Mouse (Mus musculus): ENCODE results near the gene Dock9. TPM values are rescaled to one million over a fixed set of nuclear protein-coding genes. Genes with fewer than 3 reads are reported as not detected.

The Dock9 gene
- polyA plus RNA-seq, 1 experiment from 2014 or later, result 7.3 TPM

DNA sequence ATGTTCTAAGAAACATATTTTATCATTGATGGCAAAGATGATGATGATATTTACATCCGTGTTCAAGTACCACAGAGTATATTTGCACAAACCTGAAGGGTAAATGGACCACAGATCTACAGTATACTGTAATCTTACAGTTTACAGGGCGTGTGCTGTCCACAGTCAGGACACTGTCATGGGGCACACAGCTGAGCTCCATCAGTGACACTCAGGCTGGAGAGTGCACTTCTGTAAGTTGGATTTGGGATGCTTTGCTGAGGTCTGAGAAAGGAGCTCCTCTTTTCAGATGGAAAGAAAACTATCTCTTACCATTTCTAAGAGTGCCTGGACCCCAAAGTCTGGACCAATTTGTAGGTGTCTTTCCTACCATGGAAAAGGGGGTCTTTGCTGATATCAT is 302.5 kb downstream of the Dock9 start:
- WGBS, result 90% methylated on average over 2 of the region's 2 CpGs
- Histone ChIP-seq H3K36me3 (no peaks in the 10 kb centered on the region), H3K27ac (no peak overlapping the region), H3K27me3 (no peaks in the 10 kb centered on the region), H3K4me2 (no peak overlapping the region), H3K9me3 (no peaks in the 10 kb centered on the region), H3K4me3 (no peak overlapping the region), H3K4me1 (replicated peaks) (0 out of 2 replicates have a peak, but pooled peaks cover 14% of the 10 kb centered on the region), H3K9ac (no peak overlapping the region)
- no peak for ATAC-seq (ENCODE audit: low FRiP score)

DNA sequence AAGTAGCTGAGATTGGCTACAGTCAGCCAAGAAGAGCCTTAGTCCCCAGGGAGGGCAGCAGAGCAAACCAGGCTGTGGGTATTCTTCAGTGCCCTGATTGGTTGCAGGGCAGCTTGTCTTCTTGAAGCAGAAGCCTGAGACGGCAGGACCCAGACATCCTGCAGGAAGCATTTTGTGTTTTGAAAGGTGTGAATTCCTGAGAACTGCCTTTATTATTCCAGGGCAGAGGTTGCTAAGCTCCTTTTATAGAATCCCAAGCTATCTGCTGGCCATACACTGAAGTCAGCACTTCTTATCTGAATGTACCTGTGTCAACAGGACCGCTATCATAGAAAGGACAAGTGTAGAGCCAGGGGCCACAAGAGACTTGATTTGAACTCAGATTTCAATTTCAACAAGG is 303.4 kb downstream of the Dock9 start:
- no peak overlapping the region for H3K4me2 ChIP-seq
- no peaks in the 10 kb centered on the region for H3K36me3 ChIP-seq
- 0 out of 2 replicates have a peak, but pooled peaks cover 14% of the 10 kb centered on the region for H3K4me1 ChIP-seq (replicated peaks)
- no peaks in the 10 kb centered on the region for H3K27me3 ChIP-seq
- ATAC-seq (ENCODE audit: low FRiP score), result no peak
- WGBS, result 73% methylated on average over 2 of the region's 2 CpGs
- H3K9ac ChIP-seq, result no peak overlapping the region
- no peak overlapping the region for H3K4me3 ChIP-seq
- no peaks in the 10 kb centered on the region for H3K9me3 ChIP-seq
- H3K27ac ChIP-seq, result no peak overlapping the region

DNA sequence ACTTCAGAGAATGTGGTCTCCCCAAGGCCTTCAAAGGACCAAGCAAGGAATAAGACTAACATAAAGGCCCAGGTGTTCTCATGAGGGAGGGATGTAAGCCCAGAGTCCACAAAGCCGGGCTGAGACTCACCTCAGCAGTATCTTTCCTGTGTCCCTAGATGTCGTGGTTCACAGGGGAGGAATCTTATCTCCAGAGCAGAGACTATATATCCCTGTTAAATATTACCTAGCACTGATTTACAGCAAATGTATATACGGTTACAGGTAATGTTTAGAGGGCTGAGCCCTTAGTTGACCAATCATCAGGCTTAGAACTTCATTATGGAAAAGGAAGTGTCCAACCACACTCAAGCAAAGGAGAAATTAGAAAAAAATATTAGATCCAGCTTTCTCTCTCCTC is 303.9 kb downstream of the Dock9 start:
- 77% methylated on average over 3 of the region's 3 CpGs for WGBS
- Histone ChIP-seq H3K4me2 (no peak overlapping the region), H3K27me3 (no peaks in the 10 kb centered on the region), H3K4me3 (no peak overlapping the region), H3K36me3 (no peaks in the 10 kb centered on the region), H3K9me3 (no peaks in the 10 kb centered on the region), H3K9ac (no peak overlapping the region), H3K4me1 (replicated peaks) (0 out of 2 replicates have a peak, but pooled peaks cover 14% of the 10 kb centered on the region), H3K27ac (no peak overlapping the region)
- no peak for ATAC-seq (ENCODE audit: low FRiP score)

DNA sequence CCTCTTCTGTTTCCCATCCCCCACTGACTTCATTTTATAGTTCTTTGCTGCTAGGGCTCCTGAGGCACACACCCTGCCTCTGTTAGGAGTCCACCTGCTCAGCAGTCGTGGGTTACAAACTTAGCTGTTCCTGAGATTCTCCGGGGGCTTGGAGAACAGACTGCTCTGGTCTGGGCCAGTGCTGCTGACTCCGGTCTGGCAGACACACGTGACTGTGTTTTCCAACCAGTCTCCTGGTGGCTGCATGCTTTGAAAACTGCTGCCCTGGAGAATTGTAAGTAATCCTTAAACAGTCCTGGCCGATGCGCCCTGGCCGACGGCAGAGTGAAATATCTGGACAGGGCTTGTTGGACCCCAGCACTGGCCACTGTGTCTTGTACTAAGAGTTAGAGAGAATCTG is 305.3 kb downstream of the Dock9 start:
- no peaks in the 10 kb centered on the region for H3K27me3 ChIP-seq
- ATAC-seq (ENCODE audit: low FRiP score), result no peak
- no peaks in the 10 kb centered on the region for H3K36me3 ChIP-seq
- H3K27ac ChIP-seq, result no peak overlapping the region
- 0 out of 2 replicates have a peak, but pooled peaks cover 14% of the 10 kb centered on the region for H3K4me1 ChIP-seq (replicated peaks)
- no peaks in the 10 kb centered on the region for H3K9me3 ChIP-seq
- H3K9ac ChIP-seq, result no peak overlapping the region; the same call in 1 of the 2 replicates
- no peak overlapping the region for H3K4me2 ChIP-seq
- WGBS, result 72% methylated on average over 8 of the region's 8 CpGs
- H3K4me3 ChIP-seq, result no peak overlapping the region

Other genes starting within 250 kb of the Dock9 start
- 49.3 and 56.9 TPM in 2 replicates for gene Ubac2, start 80.8 kb upstream of the Dock9 start, polyA plus RNA-seq (2015; fragmentation: Nextera tagmentation; extraction: Ambion mirVana)
- gene Gpr18, start 117.9 kb upstream of the Dock9 start, polyA plus RNA-seq (2015; fragmentation: Nextera tagmentation; extraction: Ambion mirVana), result 0.21 and 0.36 TPM in 2 replicates
- gene Gpr183, start 167.4 kb upstream of the Dock9 start, polyA plus RNA-seq (2015; fragmentation: Nextera tagmentation; extraction: Ambion mirVana), result 1.0 and 1.2 TPM in 2 replicates
- gene Timm8a2, start 236.8 kb upstream of the Dock9 start, polyA plus RNA-seq (2015; fragmentation: Nextera tagmentation; extraction: Ambion mirVana), result not detected in 2 replicates